Mouse (Mus musculus): Measurements from ENCODE around the gene Arhgap22.

GRCm38 (mm10) chr14:33247623-33248022 is 33.8 kb downstream of the Arhgap22 start:
- TF ChIP-seq CTCF (IDR thresholded peaks at IDR 0.05; ENCODE audit: low read depth, low read length) = no peak
- TF ChIP-seq POLR2A (IDR thresholded peaks at IDR 0.05; ENCODE audit: borderline replicate concordance, low read depth, low read length) = no peak
